Mouse (Mus musculus) lung, postnatal 0 days (tissue): ENCODE measurements at regions not wholly inside any gene's neighbourhood (a gene's known extent, or its start where the extent isn't known, plus 50 kb on each side); places are given as distances from the start of the nearest gene placed in this dataset.

ENCODE experiments used
- CTCF ChIP-seq: IDR thresholded peaks from 2 replicates; pipeline ENCODE4 v1.5.1; 2016; ENCODE audit warnings: antibody characterized with exemption, mild to moderate bottlenecking
- EP300 ChIP-seq: IDR thresholded peaks from 2 replicates; pipeline ENCODE4 v1.6.1; 2016; ENCODE audit warnings: antibody characterized with exemption, mild to moderate bottlenecking, control low read depth

DNA sequence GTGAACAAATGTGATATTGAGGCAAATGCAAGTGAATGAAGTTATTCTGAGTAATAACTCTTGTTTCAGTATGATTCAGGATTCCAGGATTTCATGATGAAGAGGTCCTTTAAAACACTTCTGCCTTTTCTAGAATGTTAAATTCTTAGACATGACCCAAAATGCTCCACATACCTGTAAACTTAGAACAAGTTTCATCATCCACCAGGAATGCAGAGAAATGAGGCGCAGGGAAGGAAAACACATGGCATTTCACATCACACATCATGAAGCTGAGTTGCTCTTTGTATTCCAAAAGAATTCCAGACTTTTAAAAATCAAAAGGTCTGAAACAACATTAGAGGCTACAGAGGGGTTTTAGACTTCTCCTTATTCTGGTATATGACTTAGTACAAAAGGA, 574.8 kb downstream of the Rfpl4b start:
- TF ChIP-seq EP300 (no peak), CTCF (no peak)
